Mouse (Mus musculus): Measurements from ENCODE around the gene Hoxd1.

DNA sequence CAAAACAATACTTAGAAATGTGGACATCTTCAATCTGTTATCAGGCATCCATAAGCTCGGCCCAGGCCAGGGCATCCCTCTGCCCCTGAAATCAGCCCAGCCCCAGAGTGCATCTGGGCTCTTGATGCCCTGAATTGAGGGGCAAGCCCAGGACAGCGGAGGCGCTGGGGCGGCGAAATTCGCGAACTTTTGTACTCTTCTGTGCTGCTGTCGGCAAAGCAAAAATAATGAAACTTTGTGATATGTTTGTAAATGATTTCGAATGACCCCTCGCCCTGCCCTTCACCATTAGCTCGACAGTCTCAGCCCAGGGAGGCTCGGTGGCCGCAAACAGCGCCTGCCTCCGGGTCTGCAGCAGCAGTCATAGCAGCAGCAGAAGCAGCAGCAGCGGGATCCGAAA, 37.6 kb upstream of the Hoxd1 start:
- TF ChIP-seq CTCF (IDR thresholded peaks at IDR 0.05; ENCODE audit: low read depth, low read length) (no peak), EP300 (IDR thresholded peaks at IDR 0.05; ENCODE audit: insufficient read depth, low read depth, low read length) (no peak)

All from ES-Bruce4 (cell line).